14 mouse cellular contexts compared by ENCODE assay signal in genomic region chr19:7337781-7338342, GRCm38 (mm10). TPM values are rescaled to one million over a fixed set of nuclear protein-coding genes. Genes with fewer than 3 reads are reported as not detected.
DNase-seq lines count a peak whose midpoint lies in the region; ATAC-seq and TF ChIP-seq lines count a peak whose summit lies in the region.
"Had no signal": no experiment of that assay in that cellular context is flagged by ENCODE, and none has a peak within 500 bp of the region (broad histone marks: within the 10 kb centered on the region; RNA-seq: fewer than 3 reads in every experiment).

No protein-coding gene starts in this region.

- no peaks in the 10 kb centered on the region for H3K27me3 ChIP-seq in limb, embryonic 13.5 days
- no peaks in the 10 kb centered on the region for H3K27me3 ChIP-seq in limb, embryonic 10.5 days (ENCODE audit: low read depth, poor library complexity, severe bottlenecking)
- H3K27me3 ChIP-seq in spleen, adult 2 months (ENCODE audit: control insufficient read depth, insufficient read depth, low read length), result no peaks in the 10 kb centered on the region
- H3K27me3 ChIP-seq in stomach, embryonic 14.5 days (ENCODE audit: control insufficient read depth, insufficient read depth, low read length), result no peaks in the 10 kb centered on the region
- H3K27me3 ChIP-seq: CH12.LX had no signal

- ATAC-seq in limb, embryonic 13.5 days (ENCODE audit: low FRiP score, low read depth), result no peak
- ATAC-seq in stomach, embryonic 14.5 days (ENCODE audit: insufficient number of reproducible peaks, insufficient read depth, low FRiP score, low read depth), result no peak

- H3K36me3 ChIP-seq in limb, embryonic 13.5 days, result peaks cover 17% of the 10 kb centered on the region; the same call in 1 of the 2 replicates
- peaks cover 31% of the 10 kb centered on the region for H3K36me3 ChIP-seq in limb, embryonic 10.5 days
- H3K36me3 ChIP-seq in spleen, adult 2 months (ENCODE audit: control insufficient read depth, insufficient read depth, low read length), result peaks cover 2% of the 10 kb centered on the region; the same call in 1 of the 2 replicates
- H3K36me3 ChIP-seq in stomach, embryonic 14.5 days (ENCODE audit: control insufficient read depth, insufficient read depth, low read length), result no peaks in the 10 kb centered on the region

- no peak for TF ChIP-seq POLR2A in spleen, adult 2 months (IDR thresholded peaks at IDR 0.05; ENCODE audit: low read depth, low read length)

- no peaks in the 10 kb centered on the region for H3K9me3 ChIP-seq in limb, embryonic 13.5 days
- no peaks in the 10 kb centered on the region for H3K9me3 ChIP-seq in limb, embryonic 10.5 days (replicated peaks)
- no peaks in the 10 kb centered on the region for H3K9me3 ChIP-seq in stomach, embryonic 14.5 days (ENCODE audit: control insufficient read depth, low read depth, low read length)

- TF ChIP-seq CTCF in gastrocnemius, adult 2 months (IDR thresholded peaks at IDR 0.05), result no peak
- no peak for TF ChIP-seq CTCF in spleen, adult 2 months (IDR thresholded peaks at IDR 0.05; ENCODE audit: extremely low read depth, insufficient read depth, insufficient read length, insufficient replicate concordance)

- peak overlapping the region; percentile 91; the same call in 1 of the 2 replicates for H3K27ac ChIP-seq in gastrocnemius, adult 2 months
- no peak overlapping the region for H3K27ac ChIP-seq in limb, embryonic 13.5 days
- no peak overlapping the region for H3K27ac ChIP-seq in limb, embryonic 10.5 days
- peak overlapping the region; percentile 20; the same call in 1 of the 2 replicates for H3K27ac ChIP-seq in spleen, adult 2 months (ENCODE audit: insufficient read depth, low read length)
- H3K27ac ChIP-seq in stomach, embryonic 14.5 days (ENCODE audit: low read length), result peak overlapping the region; percentile 48; the same call in 1 of the 2 replicates

- intact Hi-C loops in gastrocnemius, adult 2 months (cut with DNase I), result loop anchor here (2.0 to 5.0 kb wide), 2 partner anchors 29 to 56 kb away; no protein-coding TSS in a partner anchor

- no peak for DNase-seq in gastrocnemius, adult 2 months
- no peak for DNase-seq in gastrocnemius, postnatal 4 days (ENCODE audit: low spot score in 2 of 2)
- DNase-seq in limb, embryonic 10.5 days (ENCODE audit: low spot score), result no peak
- DNase-seq in spleen, adult 2 months (ENCODE audit: low read depth in 1 of 2, low spot score in 2 of 2), result no peak
- no peak for DNase-seq in spleen, postnatal 4 days (ENCODE audit: low spot score in 2 of 2)
- DNase-seq in embryo, embryonic 10 days (ENCODE audit: low spot score), result no peak
- DNase-seq: cerebellum, adult 18-20 months; gastrocnemius, postnatal 10 days; heart, postnatal 36 days; kidney, adult 9 months; retina, postnatal 1 day had no signal

- H3K4me1 ChIP-seq in limb, embryonic 13.5 days, result peaks cover 39% of the 10 kb centered on the region
- H3K4me1 ChIP-seq in limb, embryonic 10.5 days, result peaks cover 26% of the 10 kb centered on the region
- peaks cover 28% of the 10 kb centered on the region; the same call in 1 of the 2 replicates for H3K4me1 ChIP-seq in spleen, adult 2 months (ENCODE audit: control insufficient read depth, insufficient read depth, insufficient read length)
- peaks cover 42% of the 10 kb centered on the region for H3K4me1 ChIP-seq in stomach, embryonic 14.5 days (ENCODE audit: control insufficient read depth, insufficient read depth, low read length)

- 0 out of 2 replicates have a peak overlapping the region, but pooled peaks have one; percentile 98 for H3K9ac ChIP-seq in limb, embryonic 13.5 days
- H3K9ac ChIP-seq in stomach, embryonic 14.5 days (replicated peaks; ENCODE audit: low read depth, low read length), result no peak overlapping the region

- 77% methylated on average over 2 of the region's 2 CpGs for WGBS in limb, embryonic 13.5 days
- 87% methylated on average over 2 of the region's 2 CpGs for WGBS in limb, embryonic 10.5 days
- WGBS in spleen, adult 2 months, result 75% methylated on average over 2 of the region's 2 CpGs
- 71% methylated on average over 2 of the region's 2 CpGs for WGBS in stomach, embryonic 14.5 days

- H3K4me2 ChIP-seq in limb, embryonic 13.5 days (replicated peaks), result peak overlapping the region; percentile 96; the same call in 1 of the 2 replicates
- H3K4me2 ChIP-seq in stomach, embryonic 14.5 days (replicated peaks; ENCODE audit: low read depth, low read length), result no peak overlapping the region

- no peak overlapping the region for H3K4me3 ChIP-seq in gastrocnemius, adult 2 months
- H3K4me3 ChIP-seq in limb, embryonic 13.5 days, result no peak overlapping the region
- H3K4me3 ChIP-seq in limb, embryonic 10.5 days, result no peak overlapping the region
- H3K4me3 ChIP-seq in spleen, adult 2 months (ENCODE audit: extremely low read depth, insufficient read depth, insufficient read length), result no peak overlapping the region
- no peak overlapping the region for H3K4me3 ChIP-seq in stomach, embryonic 14.5 days (ENCODE audit: low read depth, low read length)

RNA-seq across cellular contexts. Expression of gene Mark2, which starts 3.8 kb away (rescaled TPM):
- total RNA-seq in gastrocnemius, adult 2 months (2021), result 10 to 100 TPM; 36.9 to 37.1 TPM
- total RNA-seq in gastrocnemius, postnatal 4 days (2021), result 10 to 100 TPM; 45.1 to 46.3 TPM
- 38.2 and 44.3 TPM in 2 replicates for polyA plus RNA-seq in limb, embryonic 13.5 days (2015; fragmentation: Nextera tagmentation; extraction: Ambion mirVana)
- 50.1 and 53.4 TPM in 2 replicates for polyA plus RNA-seq in limb, embryonic 10.5 days (2016; fragmentation: Nextera tagmentation; extraction: Ambion mirVana)
- polyA plus RNA-seq in spleen, adult 2 months (2012; rRNA removed), result 84.8 and 111 TPM in 2 replicates
- polyA plus RNA-seq in stomach, embryonic 14.5 days (2014; fragmentation: Nextera tagmentation; extraction: Ambion mirVana), result 54.4 and 63.4 TPM in 2 replicates

RNA-seq across cellular contexts. Expression of gene Spindoc, which starts 44.9 kb away (rescaled TPM):
- 1 to 10 TPM; 8.0 to 10.0 TPM for total RNA-seq in gastrocnemius, adult 2 months (2021)
- total RNA-seq in gastrocnemius, postnatal 4 days (2021), result 10 to 100 TPM; 18.2 to 20.1 TPM
- polyA plus RNA-seq in limb, embryonic 13.5 days (2015; fragmentation: Nextera tagmentation; extraction: Ambion mirVana), result 35.3 and 43.2 TPM in 2 replicates
- polyA plus RNA-seq in limb, embryonic 10.5 days (2016; fragmentation: Nextera tagmentation; extraction: Ambion mirVana), result 47.0 and 48.5 TPM in 2 replicates
- polyA plus RNA-seq in spleen, adult 2 months (2012; rRNA removed), result 10.3 and 12.2 TPM in 2 replicates
- 25.2 and 29.9 TPM in 2 replicates for polyA plus RNA-seq in stomach, embryonic 14.5 days (2014; fragmentation: Nextera tagmentation; extraction: Ambion mirVana)

Comparison
In these comparisons a context has a peak if more than half of its experiments do, and no peak if none do; other contexts are left out.
1. H3K27ac ChIP-seq: peak in gastrocnemius, adult 2 months (single experiment), spleen, adult 2 months (single experiment) and stomach, embryonic 14.5 days (single experiment); none in limb, embryonic 13.5 days (single experiment) and limb, embryonic 10.5 days (single experiment).